Mouse (Mus musculus): ENCODE data around the gene Cand2.

- peak; percentile 80 for TF ChIP-seq CTCF (IDR thresholded peaks at IDR 0.05)
- no peak for TF ChIP-seq EP300 (IDR thresholded peaks at IDR 0.05)
These were observed 72.5 kb downstream of the Cand2 start for GRCm38 (mm10) chr6:115846640-115847411.
